Mouse (Mus musculus): ENCODE results near the gene Gsdma3. TPM values are rescaled to one million over a fixed set of nuclear protein-coding genes. Genes with fewer than 3 reads are reported as not detected.
"Not testable (repeated sequence)": the region's sequence is repeated elsewhere in the genome, so short reads cannot be mapped to it uniquely, and the experiment has no call there.

The Gsdma3 gene
- polyA plus RNA-seq, 1 experiment from 2014 or later: not detected

DNA sequence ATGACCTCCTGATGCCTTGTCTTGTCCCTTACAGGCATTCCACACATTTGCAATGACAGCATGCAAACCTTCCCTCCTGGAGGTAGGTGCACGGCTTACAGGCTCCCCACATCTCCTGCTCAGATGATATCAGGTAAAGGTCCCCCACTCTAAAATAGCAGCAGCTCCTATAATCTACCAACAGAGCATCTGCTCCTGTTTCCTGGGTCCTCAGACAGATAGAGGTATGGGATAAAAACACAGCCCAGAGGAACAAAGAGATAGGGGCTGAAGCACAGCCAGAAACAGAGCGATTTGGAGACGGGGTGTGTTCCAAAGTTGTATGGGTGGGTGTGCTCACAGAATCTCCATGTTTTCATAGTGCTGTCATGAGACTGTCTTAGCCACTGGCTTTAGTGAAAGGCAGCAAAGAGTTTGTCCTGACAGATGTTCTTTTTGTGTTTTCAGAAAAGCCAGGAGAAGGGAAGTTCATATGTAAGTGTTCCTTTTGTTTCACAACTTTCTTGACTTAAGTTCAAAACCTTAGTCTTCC, 45.2 kb downstream of the Gsdma3 start:
- no peaks in the 10 kb centered on the region for H3K4me1 ChIP-seq (ENCODE audit: control insufficient read depth, insufficient read depth, low read length)
- no peak overlapping the region for H3K4me2 ChIP-seq (replicated peaks; ENCODE audit: low read depth, low read length)
- H3K27ac ChIP-seq (ENCODE audit: low read depth, low read length): no peak overlapping the region
- ATAC-seq (ENCODE audit: low FRiP score, low TSS enrichment): no peak
- no peaks in the 10 kb centered on the region for H3K9me3 ChIP-seq (ENCODE audit: control insufficient read depth, low read length)
- 72% methylated on average over 3 of the region's 3 CpGs for WGBS
- H3K36me3 ChIP-seq (ENCODE audit: control insufficient read depth, insufficient read depth, low read length): no peaks in the 10 kb centered on the region
- H3K27me3 ChIP-seq (ENCODE audit: control insufficient read depth, insufficient read depth, low read length): peaks cover 6% of the 10 kb centered on the region; the same call in 1 of the 2 replicates
- H3K9ac ChIP-seq (ENCODE audit: low read depth, low read length): no peak overlapping the region
- H3K4me3 ChIP-seq (ENCODE audit: low read length): no peak overlapping the region

GRCm38 (mm10) chr11:98671857-98672256, 45.7 kb downstream of the Gsdma3 start:
- no peak overlapping the region for H3K27ac ChIP-seq (ENCODE audit: low read depth, low read length)
- no peaks in the 10 kb centered on the region for H3K9me3 ChIP-seq (ENCODE audit: control insufficient read depth, low read length)
- ATAC-seq (ENCODE audit: low FRiP score, low TSS enrichment): no peak
- H3K4me3 ChIP-seq (ENCODE audit: low read length): no peak overlapping the region
- H3K4me2 ChIP-seq (replicated peaks; ENCODE audit: low read depth, low read length): no peak overlapping the region
- peaks cover 6% of the 10 kb centered on the region; the same call in 1 of the 2 replicates for H3K27me3 ChIP-seq (ENCODE audit: control insufficient read depth, insufficient read depth, low read length)
- H3K36me3 ChIP-seq (ENCODE audit: control insufficient read depth, insufficient read depth, low read length): no peaks in the 10 kb centered on the region
- WGBS: 57% methylated on average over 5 of the region's 5 CpGs
- no peaks in the 10 kb centered on the region for H3K4me1 ChIP-seq (ENCODE audit: control insufficient read depth, insufficient read depth, low read length)
- H3K9ac ChIP-seq (ENCODE audit: low read depth, low read length): no peak overlapping the region

DNA sequence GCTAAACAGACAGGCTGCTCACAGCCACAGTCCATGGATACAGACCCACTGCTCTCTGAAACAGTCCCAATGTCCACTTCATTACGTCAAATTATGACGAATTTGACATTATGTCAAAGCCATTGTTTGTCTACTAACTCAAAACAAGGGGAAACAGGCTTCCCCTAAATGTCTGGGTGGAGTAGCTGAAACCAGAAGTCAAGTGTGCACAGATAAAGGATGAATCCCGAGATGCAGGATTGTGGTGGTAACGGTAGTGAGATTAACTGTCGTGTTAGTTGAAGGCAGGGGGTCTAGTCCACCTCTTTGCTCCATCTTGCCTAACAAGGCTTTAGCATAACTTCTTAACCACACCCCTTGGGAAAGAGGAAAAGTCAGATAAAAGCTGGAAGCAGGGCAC, 46.3 kb downstream of the Gsdma3 start:
- no peak overlapping the region for H3K4me3 ChIP-seq (ENCODE audit: low read length)
- no peak overlapping the region for H3K27ac ChIP-seq (ENCODE audit: low read depth, low read length)
- no peak for ATAC-seq (ENCODE audit: low FRiP score, low TSS enrichment)
- H3K9me3 ChIP-seq (ENCODE audit: control insufficient read depth, low read length): no peaks in the 10 kb centered on the region
- 0 out of 2 replicates have a peak, but pooled peaks cover 6% of the 10 kb centered on the region for H3K27me3 ChIP-seq (ENCODE audit: control insufficient read depth, insufficient read depth, low read length)
- H3K4me2 ChIP-seq (replicated peaks; ENCODE audit: low read depth, low read length): no peak overlapping the region
- WGBS: 87% methylated on average over 5 of the region's 5 CpGs
- no peak overlapping the region for H3K9ac ChIP-seq (ENCODE audit: low read depth, low read length)
- H3K4me1 ChIP-seq (ENCODE audit: control insufficient read depth, insufficient read depth, low read length): no peaks in the 10 kb centered on the region
- no peaks in the 10 kb centered on the region for H3K36me3 ChIP-seq (ENCODE audit: control insufficient read depth, insufficient read depth, low read length)

DNA sequence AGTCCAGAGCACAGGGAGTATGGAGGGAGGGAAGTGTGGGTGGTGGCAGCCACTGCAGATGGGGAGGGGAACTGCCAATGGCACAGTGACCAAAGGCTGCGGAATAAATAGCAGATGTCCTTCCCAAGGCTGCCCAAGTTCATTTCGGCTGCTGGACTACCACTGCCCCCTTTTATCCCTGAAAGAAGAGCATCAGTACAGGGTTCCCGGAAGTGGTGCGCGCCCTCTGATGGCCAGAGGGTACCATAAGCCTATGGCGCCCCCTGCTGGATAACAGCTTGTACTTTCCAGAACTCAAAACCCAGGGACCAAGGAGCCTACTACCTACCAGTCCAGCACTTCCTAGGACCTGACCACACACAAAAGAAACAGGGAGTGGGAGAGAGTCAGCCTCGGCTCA, 47.0 kb downstream of the Gsdma3 start:
- H3K9me3 ChIP-seq (ENCODE audit: control insufficient read depth, low read length); H3K4me3 ChIP-seq (ENCODE audit: low read length); H3K4me1 ChIP-seq (ENCODE audit: control insufficient read depth, insufficient read depth, low read length); H3K27me3 ChIP-seq (ENCODE audit: control insufficient read depth, insufficient read depth, low read length); H3K36me3 ChIP-seq (ENCODE audit: control insufficient read depth, insufficient read depth, low read length); H3K9ac ChIP-seq (ENCODE audit: low read depth, low read length); H3K27ac ChIP-seq (ENCODE audit: low read depth, low read length); H3K4me2 ChIP-seq (replicated peaks; ENCODE audit: low read depth, low read length): not testable (repeated sequence)
- peak; percentile 68 for ATAC-seq (ENCODE audit: low FRiP score, low TSS enrichment)
- WGBS: 8% methylated on average over 6 of the region's 7 CpGs

GRCm38 (mm10) chr11:98675829-98676363, 49.7 kb downstream of the Gsdma3 start:
- 18% methylated on average over 7 of the region's 7 CpGs for WGBS
- Histone ChIP-seq H3K27ac (ENCODE audit: low read depth, low read length) (no peak overlapping the region), H3K9me3 (ENCODE audit: control insufficient read depth, low read length) (no peaks in the 10 kb centered on the region)

GRCm38 (mm10) chr11:98680023-98680422, 53.9 kb downstream of the Gsdma3 start:
- no peak overlapping the region for H3K4me2 ChIP-seq (replicated peaks; ENCODE audit: low read depth, low read length)
- no peaks in the 10 kb centered on the region for H3K27me3 ChIP-seq (ENCODE audit: control insufficient read depth, insufficient read depth, low read length)
- H3K4me1 ChIP-seq (ENCODE audit: control insufficient read depth, insufficient read depth, low read length): 0 out of 2 replicates have a peak, but pooled peaks cover 5% of the 10 kb centered on the region
- H3K4me3 ChIP-seq (ENCODE audit: low read length): no peak overlapping the region
- no peaks in the 10 kb centered on the region for H3K9me3 ChIP-seq (ENCODE audit: control insufficient read depth, low read length)
- no peak for ATAC-seq (ENCODE audit: low FRiP score, low TSS enrichment)
- no peak overlapping the region for H3K27ac ChIP-seq (ENCODE audit: low read depth, low read length)
- WGBS: 91% methylated on average over 1 of the region's 1 CpGs
- H3K9ac ChIP-seq (ENCODE audit: low read depth, low read length): no peak overlapping the region
- no peaks in the 10 kb centered on the region; the same call in 1 of the 2 replicates for H3K36me3 ChIP-seq (ENCODE audit: control insufficient read depth, insufficient read depth, low read length)

More at GRCm38 (mm10) chr11:98675829-98676363, 49.7 kb downstream of the Gsdma3 start:
- H3K27me3 ChIP-seq (ENCODE audit: control insufficient read depth, insufficient read depth, low read length): no peaks in the 10 kb centered on the region
- no peak for ATAC-seq (ENCODE audit: low FRiP score, low TSS enrichment)
- no peak overlapping the region for H3K4me2 ChIP-seq (replicated peaks; ENCODE audit: low read depth, low read length)
- no peaks in the 10 kb centered on the region for H3K36me3 ChIP-seq (ENCODE audit: control insufficient read depth, insufficient read depth, low read length)
- no peaks in the 10 kb centered on the region for H3K4me1 ChIP-seq (ENCODE audit: control insufficient read depth, insufficient read depth, low read length)
- H3K4me3 ChIP-seq (ENCODE audit: low read length): no peak overlapping the region
- no peak overlapping the region for H3K9ac ChIP-seq (ENCODE audit: low read depth, low read length)

- WGBS: 90% methylated on average over 4 of the region's 4 CpGs
Measured at GRCm38 (mm10) chr11:98680595-98680994, 54.4 kb downstream of the Gsdma3 start.

DNA sequence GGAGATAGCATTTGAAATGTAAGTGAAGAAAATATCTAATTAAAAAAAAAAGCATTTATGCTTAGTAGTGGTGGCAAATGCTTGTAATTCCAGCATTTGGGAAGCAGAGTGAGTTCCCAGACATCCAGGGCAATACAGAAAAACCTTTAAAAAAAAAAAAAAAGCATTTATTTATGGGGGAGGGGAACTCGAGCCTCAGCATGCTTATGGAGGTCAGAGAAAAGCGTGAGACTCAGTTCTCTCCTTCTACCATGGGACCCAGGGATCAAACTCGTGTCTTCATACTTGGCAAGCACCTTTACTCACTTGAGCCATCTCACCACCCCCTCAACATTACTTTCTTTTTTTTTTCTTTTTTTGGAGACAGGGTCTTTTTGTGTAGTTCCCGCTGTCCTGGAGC, 55.0 kb downstream of the Gsdma3 start:
- 91% methylated on average over 4 of the region's 4 CpGs for WGBS
- no peaks in the 10 kb centered on the region for H3K9me3 ChIP-seq (ENCODE audit: control insufficient read depth, low read length)
- H3K36me3 ChIP-seq (ENCODE audit: control insufficient read depth, insufficient read depth, low read length): peaks cover 11% of the 10 kb centered on the region
- no peak overlapping the region for H3K9ac ChIP-seq (ENCODE audit: low read depth, low read length)
- H3K4me2 ChIP-seq (replicated peaks; ENCODE audit: low read depth, low read length): no peak overlapping the region
- H3K4me3 ChIP-seq (ENCODE audit: low read length): no peak overlapping the region
- H3K27me3 ChIP-seq (ENCODE audit: control insufficient read depth, insufficient read depth, low read length): no peaks in the 10 kb centered on the region
- H3K4me1 ChIP-seq (ENCODE audit: control insufficient read depth, insufficient read depth, low read length): 0 out of 2 replicates have a peak, but pooled peaks cover 5% of the 10 kb centered on the region
- H3K27ac ChIP-seq (ENCODE audit: low read depth, low read length): no peak overlapping the region
- no peak for ATAC-seq (ENCODE audit: low FRiP score, low TSS enrichment)

More at GRCm38 (mm10) chr11:98680595-98680994, 54.4 kb downstream of the Gsdma3 start:
- not testable (repeated sequence) for H3K9ac ChIP-seq (ENCODE audit: low read depth, low read length); ATAC-seq (ENCODE audit: low FRiP score, low TSS enrichment); H3K27me3 ChIP-seq (ENCODE audit: control insufficient read depth, insufficient read depth, low read length); H3K4me1 ChIP-seq (ENCODE audit: control insufficient read depth, insufficient read depth, low read length); H3K36me3 ChIP-seq (ENCODE audit: control insufficient read depth, insufficient read depth, low read length); H3K9me3 ChIP-seq (ENCODE audit: control insufficient read depth, low read length); H3K4me3 ChIP-seq (ENCODE audit: low read length); H3K4me2 ChIP-seq (replicated peaks; ENCODE audit: low read depth, low read length); H3K27ac ChIP-seq (ENCODE audit: low read depth, low read length)

All from kidney, embryonic 14.5 days (tissue).